Comparison of ENCODE assay signal across 9 mouse cellular contexts in genomic region chr5:103803927-103804590, GRCm38 (mm10).
DNase-seq lines count a peak whose midpoint lies in the region; ATAC-seq lines count a peak whose summit lies in the region.
"Had no signal": no experiment of that assay in that cellular context is flagged by ENCODE, and none has a peak within 500 bp of the region (broad histone marks: within the 10 kb centered on the region; RNA-seq: fewer than 3 reads in every experiment).

No protein-coding gene starts in this region.

- H3K4me1 ChIP-seq in liver, embryonic 16.5 days (ENCODE audit: control insufficient read depth, low read depth, low read length) = peaks cover 7% of the 10 kb centered on the region
- H3K4me1 ChIP-seq in liver, embryonic 11.5 days (replicated peaks; ENCODE audit: control insufficient read depth, insufficient read depth, low read length) = peaks cover 6% of the 10 kb centered on the region
- 0 out of 2 replicates have a peak, but pooled peaks cover 9% of the 10 kb centered on the region for H3K4me1 ChIP-seq in embryonic facial prominence, embryonic 14.5 days (ENCODE audit: control insufficient read depth, insufficient read depth, low read length)
- peaks cover 13 to 32% of the 10 kb centered on the region in 2 experiments for H3K4me1 ChIP-seq in heart, embryonic 14.5 days (ENCODE audit: control insufficient read depth in 2 of 2, insufficient read depth in 2 of 2, low read length in 2 of 2)

- 0 out of 2 replicates have a peak, but pooled peaks have one; percentile 20 for ATAC-seq in liver, embryonic 16.5 days (ENCODE audit: low read depth)
- no peak for ATAC-seq in liver, embryonic 11.5 days (replicated peaks; ENCODE audit: low FRiP score)
- peak; percentile 65; the same call in 1 of the 2 replicates for ATAC-seq in embryonic facial prominence, embryonic 14.5 days (ENCODE audit: low read depth)
- peak; percentile 87 for ATAC-seq in heart, embryonic 14.5 days (ENCODE audit: insufficient number of reproducible peaks, insufficient read depth, low FRiP score, low read depth)

- WGBS in liver, embryonic 16.5 days (ENCODE audit: insufficient replicate concordance) = 58% methylated on average over 8 of the region's 8 CpGs
- WGBS in liver, embryonic 11.5 days = 53% methylated on average over 8 of the region's 8 CpGs
- 16% methylated on average over 8 of the region's 8 CpGs for WGBS in embryonic facial prominence, embryonic 14.5 days
- whole genome bisulfite sequencing in heart, embryonic 14.5 days = 12% methylated on average over 8 of the region's 8 CpGs

- no peaks in the 10 kb centered on the region for H3K9me3 ChIP-seq in liver, embryonic 16.5 days (replicated peaks; ENCODE audit: control insufficient read depth, low read length)
- H3K9me3 ChIP-seq in liver, embryonic 11.5 days (ENCODE audit: control insufficient read depth, low read length) = no peaks in the 10 kb centered on the region
- H3K9me3 ChIP-seq in embryonic facial prominence, embryonic 14.5 days (ENCODE audit: control insufficient read depth, low read length) = no peaks in the 10 kb centered on the region
- no peaks in the 10 kb centered on the region for H3K9me3 ChIP-seq in heart, embryonic 14.5 days (ENCODE audit: control insufficient read depth, low read length)

- no peaks in the 10 kb centered on the region for H3K27me3 ChIP-seq in liver, embryonic 16.5 days (ENCODE audit: control insufficient read depth, insufficient read depth, low read depth, low read length)
- H3K27me3 ChIP-seq in liver, embryonic 11.5 days (replicated peaks; ENCODE audit: control insufficient read depth, insufficient read depth, low read length) = no peaks in the 10 kb centered on the region
- H3K27me3 ChIP-seq in embryonic facial prominence, embryonic 14.5 days (replicated peaks; ENCODE audit: control insufficient read depth, insufficient read depth, low read length) = no peaks in the 10 kb centered on the region
- H3K27me3 ChIP-seq in heart, embryonic 14.5 days (ENCODE audit: control insufficient read depth, insufficient read depth, low read length) = no peaks in the 10 kb centered on the region

- no peak overlapping the region for H3K27ac ChIP-seq in liver, embryonic 16.5 days (ENCODE audit: low read length)
- H3K27ac ChIP-seq in liver, embryonic 11.5 days (ENCODE audit: low read depth, low read length) = no peak overlapping the region
- H3K27ac ChIP-seq in embryonic facial prominence, embryonic 14.5 days (replicated peaks; ENCODE audit: low read depth, low read length) = no peak overlapping the region
- H3K27ac ChIP-seq in heart, embryonic 14.5 days (replicated peaks in 1 of 2; ENCODE audit: control insufficient read depth in 1 of 2, insufficient read depth in 1 of 2, low read depth in 2 of 2, low read length in 2 of 2) = peak overlapping the region; percentile 65 to 77

- H3K36me3 ChIP-seq in liver, embryonic 16.5 days (ENCODE audit: control insufficient read depth, insufficient read depth) = peaks cover 6% of the 10 kb centered on the region
- H3K36me3 ChIP-seq in liver, embryonic 11.5 days (ENCODE audit: control insufficient read depth, insufficient read depth, low read length) = 0 out of 2 replicates have a peak, but pooled peaks cover 2% of the 10 kb centered on the region
- H3K36me3 ChIP-seq in embryonic facial prominence, embryonic 14.5 days (ENCODE audit: control insufficient read depth, insufficient read depth, low read length) = no peaks in the 10 kb centered on the region
- H3K36me3 ChIP-seq in heart, embryonic 14.5 days (ENCODE audit: control insufficient read depth, insufficient read depth, low read length) = no peaks in the 10 kb centered on the region

- no peak overlapping the region for H3K4me2 ChIP-seq in liver, embryonic 16.5 days (ENCODE audit: low read depth, low read length)
- no peak overlapping the region for H3K4me2 ChIP-seq in liver, embryonic 11.5 days
- H3K4me2 ChIP-seq in embryonic facial prominence, embryonic 14.5 days (ENCODE audit: low read depth, low read length) = no peak overlapping the region
- peak overlapping the region; percentile 37 for H3K4me2 ChIP-seq in heart, embryonic 14.5 days (ENCODE audit: low read length)

- no peak for DNase-seq in liver, embryonic 11.5 days (ENCODE audit: low spot score)
- peak; percentile 54 for DNase-seq in embryonic facial prominence, embryonic 14.5 days (ENCODE audit: low spot score)
- DNase-seq in kidney, postnatal 14 days = peak; percentile 85
- DNase-seq in lung, postnatal 10 days = peak; percentile 67
- DNase-seq in skeletal muscle tissue, adult 2 months (ENCODE audit: low read depth, low spot score) = peak; percentile 54
- DNase-seq in urinary bladder, adult 2 months (ENCODE audit: low spot score) = no peak

- H3K4me3 ChIP-seq in liver, embryonic 16.5 days (ENCODE audit: low read depth, low read length) = no peak overlapping the region
- H3K4me3 ChIP-seq in liver, embryonic 11.5 days (ENCODE audit: low read depth, low read length) = no peak overlapping the region
- no peak overlapping the region for H3K4me3 ChIP-seq in embryonic facial prominence, embryonic 14.5 days (ENCODE audit: low read depth, low read length)
- H3K4me3 ChIP-seq in heart, embryonic 14.5 days (ENCODE audit: control insufficient read depth in 1 of 2, insufficient read depth in 1 of 2, low read depth in 1 of 2, low read length in 2 of 2) = no peak overlapping the region
- H3K4me3 ChIP-seq: erythroblast, embryonic 14.5 days had no signal

- H3K9ac ChIP-seq in liver, embryonic 16.5 days (ENCODE audit: low read depth, low read length) = no peak overlapping the region
- no peak overlapping the region for H3K9ac ChIP-seq in liver, embryonic 11.5 days (ENCODE audit: low read depth, low read length)
- no peak overlapping the region for H3K9ac ChIP-seq in embryonic facial prominence, embryonic 14.5 days (ENCODE audit: low read depth, low read length)
- no peak overlapping the region for H3K9ac ChIP-seq in heart, embryonic 14.5 days (ENCODE audit: low read length)

Comparison
In these comparisons a context has a peak if more than half of its experiments do, and no peak if none do; other contexts are left out.
1. H3K27ac ChIP-seq: peak in heart, embryonic 14.5 days (2 of 2); none in liver, embryonic 16.5 days (single experiment), liver, embryonic 11.5 days (single experiment) and embryonic facial prominence, embryonic 14.5 days (single experiment).
2. DNase-seq: peak in embryonic facial prominence, embryonic 14.5 days (single experiment), kidney, postnatal 14 days (single experiment), lung, postnatal 10 days (single experiment) and skeletal muscle tissue, adult 2 months (single experiment); none in liver, embryonic 11.5 days (single experiment) and urinary bladder, adult 2 months (single experiment).